Mouse (Mus musculus) layer of hippocampus, postnatal 36 days (tissue): ENCODE data around the gene Capn3. TPM values are rescaled to one million over a fixed set of nuclear protein-coding genes. Genes with fewer than 3 reads are reported as not detected.
A peak's percentile ranks its signal among the peaks of the same experiment; 100 is the strongest.

Experiments used
- DNase-seq, 2 experiments: peaks; one replicate each; pipeline ENCODE4 v3.0.0; 2022
- total RNA-seq, 2 experiments: library from RNA; stranded (reverse); gene quantifications; 2 replicates each; pipeline ENCODE4 v1.2.3; 2021

Capn3 gene
- total RNA-seq, 2 experiments from 2014 or later = 19.2 to 22.5 TPM

GRCm38 (mm10) chr2:120482506-120483389 is 26.9 kb downstream of the Capn3 start:
- DNase-seq = no peak

- DNase-seq = no peak
Observed at GRCm38 (mm10) chr2:120484241-120484640, 28.4 kb downstream of the Capn3 start.

DNA sequence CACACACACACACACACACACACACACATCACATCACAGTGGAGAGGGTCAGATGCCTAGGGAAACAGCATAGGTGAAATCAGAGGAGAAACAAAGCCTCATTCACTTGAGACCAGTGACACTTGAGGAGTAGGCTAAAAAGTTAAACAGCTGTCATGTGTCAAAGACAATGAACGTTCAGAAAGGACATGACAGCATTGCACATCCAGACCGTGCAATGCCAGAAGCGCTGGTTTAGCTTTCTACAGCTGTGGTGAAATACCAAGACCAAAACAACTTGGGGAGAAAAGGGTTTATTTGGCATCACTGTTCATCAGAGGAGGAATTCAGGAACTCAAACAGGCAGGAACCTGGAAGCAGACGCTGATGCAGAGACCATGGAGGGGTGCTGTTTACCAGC is 37.4 kb downstream of the Capn3 start:
- DNase-seq = no peak

DNA sequence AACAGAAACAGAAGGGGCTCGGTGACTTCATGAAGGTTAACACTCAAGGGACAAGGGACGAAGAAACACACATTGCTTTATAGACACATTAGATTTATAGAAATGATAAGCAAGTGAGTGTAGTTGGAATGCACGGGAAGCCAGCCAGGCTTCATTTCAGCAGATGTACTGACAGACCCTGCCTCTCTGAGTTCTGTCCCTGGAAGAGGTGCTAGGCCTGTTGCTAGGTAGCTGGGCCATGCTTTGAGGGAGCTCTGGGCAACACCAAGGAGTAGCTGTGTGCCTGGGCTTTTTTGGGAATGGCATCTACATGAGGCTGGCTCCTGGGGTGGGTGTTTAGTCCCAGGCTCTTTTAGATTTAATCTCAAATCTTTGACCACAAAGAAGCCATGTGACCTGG is 40.7 kb downstream of the Capn3 start:
- DNase-seq = peak; percentile 46 to 55

GRCm38 (mm10) chr2:120499971-120500471 is 44.2 kb downstream of the Capn3 start:
- DNase-seq = no peak

GRCm38 (mm10) chr2:120501136-120501918 is 45.5 kb downstream of the Capn3 start:
- DNase-seq = no peak

DNA sequence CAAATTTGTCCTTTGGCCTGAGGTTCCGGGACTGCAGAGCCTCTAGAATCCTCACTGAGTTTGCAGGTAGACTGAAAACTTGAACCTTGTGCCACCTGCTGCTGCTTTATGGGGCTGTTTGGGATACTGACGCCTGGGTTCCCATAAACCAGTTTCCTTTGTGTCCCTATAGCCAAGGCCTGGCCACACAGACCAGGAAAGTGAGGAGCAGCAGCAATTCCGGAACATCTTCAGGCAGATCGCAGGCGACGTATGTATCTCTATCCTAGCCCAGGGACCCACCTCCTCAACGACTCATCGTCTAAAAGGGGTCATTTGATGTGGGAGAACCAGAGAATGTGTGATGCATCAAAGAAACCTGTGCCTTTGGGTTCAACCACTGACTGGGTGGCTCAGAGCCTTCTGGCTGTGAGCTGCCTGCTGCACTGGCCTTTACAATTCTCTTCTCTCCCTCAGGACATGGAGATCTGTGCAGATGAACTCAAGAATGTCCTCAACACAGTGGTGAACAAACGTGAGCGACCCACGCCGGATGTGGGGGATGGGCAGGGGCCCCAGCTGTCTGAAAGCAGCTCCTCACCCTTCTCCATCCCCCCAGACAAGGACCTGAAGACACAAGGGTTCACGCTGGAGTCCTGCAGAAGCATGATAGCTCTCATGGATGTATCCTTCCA is 46.2 kb downstream of the Capn3 start:
- DNase-seq = no peak

DNA sequence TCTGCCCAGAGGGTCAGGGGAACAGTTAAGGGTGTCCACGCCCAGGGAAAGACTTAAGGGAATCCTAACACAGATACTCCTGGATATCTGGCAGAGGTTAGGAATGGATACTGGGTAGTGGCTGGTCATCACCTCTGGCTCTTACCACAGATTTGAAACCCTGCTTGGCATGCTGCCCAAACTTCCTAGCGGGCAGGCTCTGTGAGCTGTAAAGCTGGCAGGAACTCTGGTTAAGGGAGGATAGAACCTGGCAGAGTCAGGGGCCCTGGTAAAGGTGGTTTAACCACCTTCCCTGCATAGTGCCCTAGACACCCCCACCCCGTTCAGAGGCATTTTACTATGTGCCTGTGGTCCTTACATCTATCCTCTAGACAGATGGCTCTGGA is 46.8 kb downstream of the Capn3 start:
- no peak for DNase-seq

- no peak for DNase-seq
Observed at GRCm38 (mm10) chr2:120503094-120503493, 47.3 kb downstream of the Capn3 start.

DNA sequence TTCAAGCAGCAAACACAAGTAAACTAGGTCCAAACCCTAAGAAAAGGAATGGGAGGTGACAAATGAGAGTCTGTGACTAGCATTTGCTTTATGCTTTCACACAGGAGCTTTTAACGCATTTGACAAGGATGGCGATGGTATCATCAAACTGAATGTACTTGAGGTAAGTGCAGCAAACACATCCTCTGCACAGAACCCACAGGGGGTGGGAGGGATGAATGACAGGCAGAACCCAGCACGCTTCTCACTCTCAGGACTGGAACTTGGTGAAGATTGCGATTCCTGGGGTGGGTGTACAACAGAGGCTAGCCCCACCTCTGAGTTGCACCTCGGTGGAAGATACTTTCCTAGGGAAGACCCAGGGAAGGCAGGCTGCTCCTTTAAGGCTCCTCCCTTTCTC is 48.2 kb downstream of the Capn3 start:
- DNase-seq = no peak

DNA sequence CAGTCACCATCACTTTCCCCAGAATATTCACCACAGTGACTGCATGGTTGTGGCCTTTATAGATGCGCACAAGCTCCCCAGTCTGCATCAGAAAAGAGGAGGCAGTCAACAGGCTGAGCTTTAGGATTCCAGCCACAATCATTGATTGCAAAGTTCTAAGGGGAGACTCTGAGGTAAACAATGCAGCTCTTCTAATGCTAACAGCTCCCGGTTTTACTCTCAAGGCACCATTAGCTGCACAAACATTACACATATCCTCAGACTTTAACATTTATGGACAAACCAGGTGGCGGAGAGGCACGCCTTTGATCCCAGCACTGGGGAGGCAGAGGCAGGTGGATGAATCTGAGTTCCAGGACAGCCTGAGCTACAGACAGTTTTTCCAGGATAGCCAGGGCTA is 58.4 kb downstream of the Capn3 start:
- DNase-seq = no peak

DNA sequence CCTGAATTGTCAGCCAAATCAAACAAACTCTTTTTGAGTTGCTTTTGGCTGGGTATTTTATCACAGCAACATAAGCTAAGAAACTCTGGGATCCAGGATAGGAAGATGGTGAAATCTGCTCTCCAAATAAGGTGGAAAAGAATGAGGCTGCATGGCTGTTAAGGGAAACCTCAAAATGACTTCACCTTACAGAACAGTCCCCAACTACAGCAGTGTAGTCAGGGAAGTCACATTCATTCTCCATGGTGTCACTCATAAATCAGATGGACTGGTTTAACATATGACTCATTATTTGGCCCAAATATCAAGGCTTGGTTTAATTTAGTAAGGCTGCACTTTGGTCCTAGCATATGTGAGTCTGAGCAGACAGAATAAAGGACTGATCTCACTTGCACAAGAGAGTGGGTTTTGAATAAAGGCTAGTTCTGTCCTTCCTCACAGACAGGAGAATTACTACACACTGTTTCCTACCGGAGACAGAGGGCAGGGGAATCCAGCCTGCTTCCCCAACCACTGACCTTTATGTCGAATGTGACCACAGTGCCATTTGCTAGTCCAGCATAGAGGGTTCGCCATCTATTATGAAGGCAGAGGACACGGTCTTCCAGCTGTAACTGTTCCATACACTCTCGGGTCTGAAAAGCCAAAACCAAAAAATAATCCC is 62.9 kb downstream of the Capn3 start:
- no peak for DNase-seq

DNA sequence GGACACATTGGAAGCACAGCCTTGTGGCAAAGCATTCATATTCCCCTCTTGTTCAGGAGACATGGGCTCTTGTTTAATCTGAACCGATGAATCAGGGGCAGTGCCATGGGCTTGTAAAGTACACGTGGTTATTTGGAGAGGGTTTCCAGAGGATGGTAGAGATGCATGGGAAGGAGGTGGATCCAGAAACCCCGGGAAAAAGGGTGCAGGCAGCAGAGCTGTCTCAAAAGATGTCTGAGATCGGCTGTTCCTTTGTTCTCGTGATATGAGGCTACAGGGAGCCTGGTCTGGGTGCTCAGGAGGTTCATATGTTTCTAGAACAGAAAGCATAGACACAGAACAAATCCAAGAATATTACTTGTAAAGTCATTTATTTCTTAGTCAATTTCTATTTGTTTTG is 71.0 kb downstream of the Capn3 start:
- DNase-seq = no peak

DNA sequence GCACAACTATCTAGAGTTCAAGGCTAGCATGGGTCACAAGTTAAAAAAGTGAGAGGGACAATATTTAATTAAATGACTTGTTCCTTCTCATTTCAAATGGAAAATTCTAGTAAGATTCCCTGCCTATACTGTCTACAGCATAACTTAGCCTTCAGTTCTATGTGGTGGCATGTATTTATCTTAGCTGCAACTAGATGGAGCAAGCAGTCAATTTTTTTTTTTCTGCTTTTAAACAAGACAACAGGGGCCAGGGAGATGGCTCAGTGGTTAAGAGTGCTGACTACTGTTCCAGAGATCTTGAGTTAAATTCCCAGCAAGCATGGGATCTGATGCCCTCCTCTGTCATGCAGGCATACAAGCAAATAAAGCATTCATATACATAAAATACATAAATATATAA is 73.7 kb downstream of the Capn3 start:
- DNase-seq = no peak

DNA sequence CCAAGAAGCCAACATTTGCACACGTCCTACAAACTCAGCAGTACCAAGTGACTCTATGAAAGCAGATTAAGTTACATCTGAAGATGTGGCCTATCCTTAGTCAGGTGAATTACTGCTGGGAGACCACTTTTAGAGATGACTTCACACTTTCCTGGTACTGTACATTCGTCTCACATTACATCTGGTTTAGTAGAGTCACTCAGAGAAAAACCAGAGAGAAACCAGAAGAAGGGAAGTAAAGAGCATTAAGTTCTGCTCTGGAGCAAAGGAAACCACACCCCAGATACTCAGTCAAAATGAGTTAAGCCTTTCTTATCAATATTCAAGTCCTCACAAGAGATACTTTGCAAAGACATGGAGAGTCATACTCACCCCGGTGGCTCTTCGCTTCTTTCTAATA is 75.4 kb downstream of the Capn3 start:
- DNase-seq = no peak

- no peak for DNase-seq
Observed at GRCm38 (mm10) chr2:120539333-120539732, 83.5 kb downstream of the Capn3 start.

- DNase-seq = peak; percentile 67
Observed at GRCm38 (mm10) chr2:120539778-120540208, 84.0 kb downstream of the Capn3 start.

GRCm38 (mm10) chr2:120544732-120545131 is 88.9 kb downstream of the Capn3 start:
- no peak for DNase-seq
